Mouse (Mus musculus): Measurements from ENCODE around the gene Sec62.

DNA sequence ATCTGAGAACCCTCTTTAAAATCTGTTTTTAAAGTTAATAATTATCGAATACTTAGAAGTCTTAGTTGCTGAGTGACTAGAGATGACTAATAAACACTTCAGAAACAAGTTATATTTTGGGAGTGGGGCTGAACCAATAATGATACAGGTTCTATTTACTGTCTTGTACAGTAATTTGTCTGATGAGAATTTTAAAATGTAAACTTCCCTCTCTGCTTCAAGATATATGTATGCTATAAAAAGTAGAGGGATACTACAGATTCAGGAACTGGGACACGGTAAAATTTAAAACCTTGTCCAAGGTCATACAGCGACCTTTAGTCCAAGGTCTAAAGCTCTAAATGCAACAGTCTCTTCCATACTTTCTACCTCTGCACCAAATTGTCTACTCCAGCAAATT lies 9.5 kb downstream of the Sec62 start:
- no peak for TF ChIP-seq EP300 (IDR thresholded peaks at IDR 0.05; ENCODE audit: low read depth)
- no peak for TF ChIP-seq CTCF (IDR thresholded peaks at IDR 0.05; ENCODE audit: low read depth)
